Mouse (Mus musculus): Measurements from ENCODE around the gene Usp34.

DNA sequence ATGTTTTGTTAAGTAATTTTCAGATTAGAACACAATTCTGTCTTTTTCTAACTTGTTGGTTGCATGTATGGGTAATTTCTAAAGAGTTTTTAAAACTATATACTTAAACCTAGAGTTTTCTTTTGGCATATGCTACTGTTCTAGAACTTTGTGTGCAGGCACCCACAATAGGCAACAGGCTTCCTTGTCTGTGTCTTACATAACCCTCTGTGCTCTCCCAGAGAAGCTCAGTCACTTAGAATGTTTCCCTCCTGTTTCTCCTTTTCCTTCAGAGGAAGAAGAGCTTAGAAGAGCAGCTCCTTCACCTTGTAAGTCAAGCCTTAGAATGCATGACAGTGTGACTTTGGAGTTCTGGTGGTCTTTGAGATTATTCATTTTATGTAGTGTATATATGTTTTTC is 55.6 kb downstream of the Usp34 start:
- no peak for TF ChIP-seq CTCF (IDR thresholded peaks at IDR 0.05; ENCODE audit: borderline replicate concordance, insufficient read depth, low read length)
- TF ChIP-seq POLR2A (IDR thresholded peaks at IDR 0.05; ENCODE audit: low read depth, low read length) = no peak
